Mouse (Mus musculus) CD4-positive, CD25-positive, alpha-beta regulatory T cell (primary cell): Measurements from ENCODE around the gene Olfr1424. TPM values are rescaled to one million over a fixed set of nuclear protein-coding genes. Genes with fewer than 3 reads are reported as not detected.

Experiments
- polyA plus RNA-seq: library from polyadenylated mRNA; unstranded; fragments of 100-300 nt; shearing (Covaris generic); gene quantifications from one replicate; pipeline ENCODE4 v1.2.1, GENCODE M21; 2017

Olfr1424 gene
- polyA plus RNA-seq: not detected

DNA sequence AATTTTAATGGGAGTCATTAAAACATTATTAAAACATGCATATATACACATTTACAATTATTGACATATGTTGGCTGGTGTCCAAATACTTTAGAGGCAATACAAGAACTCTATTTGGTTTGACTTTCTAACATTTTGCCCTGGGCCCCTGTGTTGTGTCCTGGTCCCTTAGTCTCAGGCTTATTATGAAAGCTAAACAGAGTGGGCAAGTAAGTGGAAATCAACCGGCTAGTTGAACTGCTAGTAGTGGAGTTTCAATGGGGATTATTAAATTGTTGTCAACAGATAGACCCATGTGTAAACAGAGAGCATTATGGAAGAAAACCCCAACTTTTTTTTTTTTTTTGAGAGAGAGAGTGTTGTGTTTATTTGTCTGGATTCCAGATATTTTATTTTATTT is at the start of gene Olfr1424:
TSS of gene Olfr1424 (minus strand) at position 101 of the 400 bp plus-strand sequence.

DNA sequence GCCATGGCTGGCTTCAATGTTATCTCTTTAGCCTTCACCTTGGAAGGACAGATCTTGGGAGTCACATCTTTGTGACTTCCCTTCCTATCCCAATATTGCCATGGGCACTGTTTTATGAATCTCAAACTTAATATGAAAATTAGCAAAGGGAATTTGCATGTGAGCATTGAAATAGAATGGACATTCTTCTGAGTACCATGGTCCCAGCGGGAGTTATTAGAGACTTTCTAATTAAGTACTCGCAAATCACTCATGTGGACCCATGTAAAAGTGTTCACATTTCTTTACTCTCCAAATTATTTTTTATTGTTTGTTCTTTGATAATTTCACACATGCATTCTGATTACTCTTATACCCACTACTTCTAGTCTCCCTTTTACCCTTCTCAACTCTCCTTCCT is 40.8 kb upstream of the Olfr1424 start, which contains the start of gene Olfr1427:
TSS of gene Olfr1427 (minus strand) at position 101 of the 400 bp plus-strand sequence.

DNA sequence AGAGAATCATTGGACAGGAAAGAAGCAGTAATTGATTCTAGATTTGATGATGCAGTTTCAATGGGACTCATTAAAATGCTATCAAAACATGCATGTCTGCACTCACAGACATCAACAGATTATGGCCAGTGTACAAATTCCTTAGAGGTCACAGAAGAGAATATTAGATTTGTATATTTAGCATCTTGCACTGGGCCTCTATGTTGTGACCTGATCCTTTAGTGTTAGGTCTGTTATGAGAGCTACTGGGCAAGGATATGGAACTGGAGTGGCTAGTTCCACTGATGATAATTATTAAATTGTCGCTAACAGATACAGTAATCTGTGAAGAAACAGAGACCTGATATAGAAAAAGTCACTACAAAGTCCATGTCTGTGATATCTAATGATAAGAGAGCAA is 29.4 kb upstream of the Olfr1424 start, which contains the start of gene Olfr1426:
TSS of gene Olfr1426 (minus strand) at position 101 of the 400 bp plus-strand sequence.

DNA sequence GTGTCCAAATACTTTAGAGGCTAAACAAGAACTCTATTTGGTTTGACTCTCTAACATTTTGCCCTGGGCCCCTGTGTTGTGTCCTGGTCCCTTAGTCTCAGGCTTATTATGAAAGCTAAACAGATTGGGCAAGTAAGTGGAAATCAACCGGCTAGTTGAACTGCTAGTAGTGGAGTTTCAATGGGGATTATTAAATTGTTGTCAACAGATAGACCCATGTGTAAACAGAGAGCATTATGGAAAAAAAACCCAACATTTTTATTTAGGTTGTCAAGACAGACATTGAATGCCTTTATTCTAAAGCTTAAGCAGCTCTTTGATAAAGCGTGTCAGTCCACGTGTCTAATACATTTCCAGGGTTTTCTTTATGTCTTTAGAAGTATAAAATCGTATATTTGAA is 15.1 kb upstream of the Olfr1424 start, which contains the start of gene Olfr1425:
TSS of gene Olfr1425 (minus strand) at position 101 of the 400 bp plus-strand sequence.

GRCm38 (mm10) chr19:12041217-12041616 is 21.3 kb downstream of the Olfr1424 start, which contains the start of gene Olfr1423:
Gene Olfr1423 (minus strand): TSS chr19:12041317.

Other genes with a start within 250 kb of the Olfr1424 start
- 1.9 TPM for gene Stx3, start 243.3 kb downstream of the Olfr1424 start, polyA plus RNA-seq
- not detected for gene Olfr1417, start 223.5 kb downstream of the Olfr1424 start, polyA plus RNA-seq
- 0.11 TPM for gene Olfr1418, start 201.6 kb downstream of the Olfr1424 start, polyA plus RNA-seq
- gene Olfr1419, start 187.6 kb downstream of the Olfr1424 start, polyA plus RNA-seq: not detected
- not detected for gene Olfr1420, start 176.1 kb downstream of the Olfr1424 start, polyA plus RNA-seq
- 22.5 TPM for gene Patl1, start 150.3 kb downstream of the Olfr1424 start, polyA plus RNA-seq
- gene Osbp, start 96.7 kb downstream of the Olfr1424 start, polyA plus RNA-seq: 46.5 TPM
- 0.04 TPM for gene Olfr1423, start 21.4 kb downstream of the Olfr1424 start, polyA plus RNA-seq
- not detected for gene Olfr1425, start 15.0 kb upstream of the Olfr1424 start, polyA plus RNA-seq
- gene Olfr1426, start 29.3 kb upstream of the Olfr1424 start, polyA plus RNA-seq: not detected
- gene Olfr1427, start 40.7 kb upstream of the Olfr1424 start, polyA plus RNA-seq: not detected
- gene Olfr1428, start 53.2 kb upstream of the Olfr1424 start, polyA plus RNA-seq: not detected
- 0.06 TPM for gene Olfr76, start 60.5 kb upstream of the Olfr1424 start, polyA plus RNA-seq
- 0.23 TPM for gene Olfr1555-ps1, start 107.4 kb upstream of the Olfr1424 start, polyA plus RNA-seq
- gene Olfr1431, start 138.0 kb upstream of the Olfr1424 start, polyA plus RNA-seq: not detected
- not detected for gene Olfr1432, start 169.9 kb upstream of the Olfr1424 start, polyA plus RNA-seq
- gene Olfr262, start 179.0 kb upstream of the Olfr1424 start, polyA plus RNA-seq: not detected
- not detected for gene Olfr235, start 198.3 kb upstream of the Olfr1424 start, polyA plus RNA-seq
- not detected for gene Olfr1434, start 217.2 kb upstream of the Olfr1424 start, polyA plus RNA-seq
- gene Olfr1436, start 236.4 kb upstream of the Olfr1424 start, polyA plus RNA-seq: not detected